Mouse (Mus musculus) spleen, adult 2 months (tissue): ENCODE results near the gene Phkg1. TPM values are rescaled to one million over a fixed set of nuclear protein-coding genes. Genes with fewer than 3 reads are reported as not detected.
"Not testable (repeated sequence)": the region's sequence is repeated elsewhere in the genome, so short reads cannot be mapped to it uniquely, and the experiment has no call there.

Experiments used
- DNase-seq, 2 experiments: peaks; one replicate each; pipeline versions ENCODE4 v3.0.0 to v3.0.0-alpha.2; 2012 to 2021; ENCODE audit warnings: low spot score in 2 of 2, low read depth in 1 of 2
- H3K27ac ChIP-seq: fragments of 200-500 bp; 2 replicates; pipeline ENCODE4 v1.5.1; 2012; ENCODE audit warnings: low read length, inconsistent platforms; ENCODE audit not compliant: insufficient read depth
- H3K27me3 ChIP-seq: fragments of 200-500 bp; 2 replicates; pipeline ENCODE4 v1.6.1; 2012; ENCODE audit warnings: mild to moderate bottlenecking, moderate library complexity, low read length, inconsistent platforms; ENCODE audit not compliant: control insufficient read depth, insufficient read depth
- H3K36me3 ChIP-seq: fragments of 200-500 bp; 2 replicates; pipeline ENCODE4 v1.6.1; 2012; ENCODE audit warnings: mild to moderate bottlenecking, low read length, inconsistent platforms; ENCODE audit not compliant: control insufficient read depth, insufficient read depth
- H3K4me1 ChIP-seq: fragments of 200-500 bp; 2 replicates; pipeline ENCODE4 v1.6.1; 2011; ENCODE audit warnings: inconsistent platforms; ENCODE audit not compliant: control insufficient read depth, insufficient read depth, insufficient read length
- H3K4me3 ChIP-seq: fragments of 200-500 bp; 2 replicates; pipeline ENCODE4 v1.5.1; 2011; ENCODE audit warnings: mild to moderate bottlenecking, inconsistent platforms; ENCODE audit not compliant: insufficient read depth, insufficient read length; ENCODE audit errors: extremely low read depth
- CTCF ChIP-seq: fragments of 200-500 bp; IDR thresholded peaks from 2 replicates; pipeline ENCODE4 v1.5.1; 2011; ENCODE audit warnings: mild to moderate bottlenecking, inconsistent platforms; ENCODE audit not compliant: insufficient read depth, insufficient read length, insufficient replicate concordance; ENCODE audit errors: extremely low read depth
- POLR2A ChIP-seq: fragments of 200-500 bp; IDR thresholded peaks from 2 replicates; pipeline ENCODE4 v1.6.1; 2011; ENCODE audit warnings: low read depth, low read length, inconsistent platforms
- WGBS: fragments of 180-500 bp; shearing (Covaris S2); methylation state at CpG from one replicate; pipeline ENCODE4 v1.1.7; 2018; 5-methylcytosine and 5-hydroxymethylcytosine counted together
- polyA plus RNA-seq: library from polyadenylated mRNA; depleted of rRNA; stranded (reverse); fragments of >200 nt; gene quantifications from 2 replicates; pipeline ENCODE4 v1.2.3, GENCODE M21; 2012

Phkg1 gene
- polyA plus RNA-seq, 1 experiment, result 0.14 TPM

DNA sequence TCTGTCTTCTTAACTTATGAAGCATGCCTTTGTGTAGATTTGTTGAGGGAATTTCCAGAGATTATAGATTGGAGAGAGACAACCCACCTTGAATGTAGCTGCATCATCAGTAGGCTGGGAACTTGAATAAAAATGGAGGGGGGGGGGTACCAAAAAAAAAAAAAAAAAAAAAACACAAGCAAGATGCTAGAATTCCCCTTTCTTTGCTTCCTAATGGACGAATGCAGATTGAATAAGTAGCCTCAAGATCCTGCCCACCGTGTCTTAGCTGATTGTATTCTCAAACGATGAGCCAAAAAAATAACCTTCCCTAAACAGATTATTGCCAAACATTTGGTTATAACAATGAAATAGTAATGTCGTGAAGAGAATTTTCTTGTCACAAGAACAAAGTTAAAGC lies 9.4 kb upstream of the Phkg1 start:
- H3K4me1 ChIP-seq, result peaks cover 3% of the 10 kb centered on the region
- DNase-seq, result no peak
- H3K27ac ChIP-seq, result no peak overlapping the region
- no peaks in the 10 kb centered on the region for H3K27me3 ChIP-seq
- peak overlapping the region; percentile 70 for H3K4me3 ChIP-seq
- 11% methylated on average over 4 of the region's 4 CpGs for WGBS
- no peak for TF ChIP-seq POLR2A
- TF ChIP-seq CTCF, result no peak
- no peaks in the 10 kb centered on the region for H3K36me3 ChIP-seq

DNA sequence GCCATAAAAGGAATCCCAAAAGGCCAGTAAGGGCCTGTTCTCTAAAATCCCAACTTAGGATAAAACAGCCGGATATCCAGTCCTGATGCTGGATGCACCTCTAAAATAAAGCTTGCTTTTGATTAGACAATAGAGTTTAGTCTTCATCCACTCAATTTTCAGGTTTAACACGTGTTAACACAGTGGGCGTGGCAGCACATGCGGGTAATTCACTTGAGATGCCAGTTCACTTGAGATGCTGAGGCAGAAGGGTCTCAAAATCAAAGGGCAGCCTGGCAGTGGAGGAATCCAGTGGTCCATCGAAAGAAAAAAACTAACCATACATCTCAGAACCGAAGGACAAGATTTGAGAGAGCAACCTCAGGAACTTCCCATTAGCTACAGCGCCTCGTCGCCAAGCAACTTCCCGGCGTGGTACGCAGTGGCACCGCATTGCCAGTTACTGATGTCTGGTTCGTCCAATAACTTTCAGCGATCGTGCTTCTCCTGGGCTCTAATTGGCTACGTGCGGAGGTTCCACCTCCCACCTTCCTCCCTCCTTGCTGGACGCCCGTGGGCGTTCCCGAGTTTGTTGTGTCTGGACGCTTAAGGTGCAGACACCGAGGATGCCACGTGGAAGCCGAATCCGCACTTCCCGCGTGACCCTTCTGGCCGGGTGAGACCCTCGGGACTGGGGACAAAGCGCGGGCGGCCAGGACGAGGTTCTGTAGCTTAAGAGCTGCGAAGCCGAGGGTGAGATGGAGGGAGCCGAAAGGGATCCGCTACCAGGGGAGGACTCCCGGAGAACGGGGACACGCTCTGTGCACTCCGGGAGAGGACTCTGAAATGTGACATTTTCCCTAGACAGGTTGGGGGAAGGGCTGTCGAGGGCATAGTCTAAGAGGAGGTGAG lies 2.9 kb downstream of the Phkg1 start, which contains the start of gene Zbed5:
TSS of gene Zbed5 (plus strand) at position 526 of the 891 bp plus-strand sequence.
- peak within 1 kb of the TSS; percentile 67 for H3K4me3 ChIP-seq
- no peaks in the 10 kb centered on the region for H3K4me1 ChIP-seq
- TF ChIP-seq POLR2A (no peak), CTCF (no peak)
- DNase-seq, result peak; percentile 82 to 83
- no peaks in the 10 kb centered on the region for H3K27me3 ChIP-seq
- H3K36me3 ChIP-seq, result no peaks in the 10 kb centered on the region
- 2% methylated on average over 44 of the region's 44 CpGs for WGBS
- H3K27ac ChIP-seq, result no peak within 1 kb of the TSS

DNA sequence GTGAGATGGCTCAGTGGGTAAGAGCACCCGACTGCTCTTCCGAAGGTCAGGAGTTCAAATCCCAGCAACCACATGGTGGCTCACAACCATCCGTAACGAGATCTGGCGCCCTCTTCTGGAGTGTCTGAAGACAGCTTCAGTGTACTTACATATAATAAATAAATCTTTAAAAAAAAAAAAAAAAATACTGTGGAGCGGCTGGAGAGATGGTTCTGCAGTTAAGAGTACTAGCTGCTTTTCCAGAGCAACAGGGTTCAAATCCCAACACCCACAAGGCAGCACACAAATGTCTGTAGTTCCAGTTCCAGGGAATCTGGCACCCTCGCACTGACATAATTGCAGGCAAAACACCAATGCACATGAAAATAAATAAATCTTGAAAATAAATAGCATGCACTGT lies 8.0 kb downstream of the Phkg1 start:
- DNase-seq, H3K27ac ChIP-seq, H3K36me3 ChIP-seq, H3K4me3 ChIP-seq, H3K27me3 ChIP-seq, H3K4me1 ChIP-seq: not testable (repeated sequence)
- WGBS, result 57% methylated on average over 7 of the region's 7 CpGs

DNA sequence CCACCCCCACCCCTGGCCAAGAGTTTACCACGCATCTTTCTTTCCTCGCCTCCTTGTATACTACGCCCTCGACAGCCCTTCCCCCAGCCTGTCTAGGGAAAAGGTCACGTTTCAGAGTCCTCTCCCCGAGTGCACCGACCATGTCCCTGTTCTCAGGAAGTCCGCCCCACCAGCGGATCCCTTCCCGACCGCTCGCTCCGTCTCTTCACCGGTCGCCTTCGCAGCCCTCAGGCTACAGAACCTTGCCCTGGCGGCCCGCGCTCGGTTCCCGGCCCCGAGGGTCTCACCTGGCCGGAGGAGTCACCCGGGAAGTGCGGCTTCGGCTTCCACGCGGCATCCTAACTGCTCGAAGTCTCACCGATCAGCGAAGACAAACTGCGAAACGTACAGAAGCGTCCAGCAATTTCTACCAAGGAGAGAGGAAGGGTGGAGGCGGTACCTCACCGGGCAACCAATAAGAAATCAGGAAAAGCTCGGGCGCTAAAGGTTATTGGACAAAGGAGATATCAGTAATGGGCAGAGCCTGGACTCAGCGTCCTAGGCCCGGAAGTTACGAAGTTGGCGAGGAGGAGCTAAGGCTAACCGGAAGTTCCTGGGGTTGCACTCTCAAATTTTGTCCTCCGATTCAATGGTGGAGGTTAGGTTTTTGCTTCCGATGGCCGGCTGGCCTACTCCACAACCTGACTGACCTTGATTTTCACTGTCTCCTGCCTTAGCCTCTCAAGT lies 11.3 kb downstream of the Phkg1 start, which contains the start of gene Chchd2:
TSS of gene Chchd2 (minus strand) at position 560 of the 726 bp plus-strand sequence.
- WGBS, result under 1% methylated on average over 46 of the region's 46 CpGs
- H3K4me3 ChIP-seq, result peak within 1 kb of the TSS; percentile 89
- TF ChIP-seq CTCF (no peak), POLR2A (peak; percentile 34; the same call in 1 of the 2 replicates)
- no peaks in the 10 kb centered on the region for H3K27me3 ChIP-seq
- H3K36me3 ChIP-seq, result peaks cover 9% of the 10 kb centered on the region
- H3K27ac ChIP-seq, result peak within 1 kb of the TSS; percentile 83
- peaks cover 5% of the 10 kb centered on the region; the same call in 1 of the 2 replicates for H3K4me1 ChIP-seq
- peak; percentile 87 to 91 for DNase-seq

DNA sequence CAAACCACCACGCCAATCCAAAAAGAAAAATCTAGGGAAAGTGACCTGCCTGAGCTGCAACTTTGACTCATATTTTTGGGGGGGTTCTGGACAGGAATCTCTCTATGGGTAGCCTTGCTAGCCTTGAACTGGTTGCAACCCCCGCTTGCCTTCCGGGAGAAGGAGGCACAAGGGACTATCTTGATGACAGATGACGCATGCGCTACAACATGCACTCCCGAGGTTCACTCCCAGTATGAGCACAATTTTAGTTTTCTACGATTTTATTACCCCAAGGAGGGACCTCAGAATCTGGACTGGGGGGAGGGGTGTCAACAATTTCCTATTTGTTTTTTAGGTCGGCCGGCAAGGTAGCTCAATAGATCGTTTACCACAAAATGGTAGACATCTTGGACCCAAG lies 12.1 kb downstream of the Phkg1 start:
- peaks cover 15% of the 10 kb centered on the region for H3K36me3 ChIP-seq
- no peak overlapping the region for H3K27ac ChIP-seq
- no peak for DNase-seq
- no peak for TF ChIP-seq CTCF
- TF ChIP-seq POLR2A, result no peak
- peaks cover 5% of the 10 kb centered on the region; the same call in 1 of the 2 replicates for H3K4me1 ChIP-seq
- WGBS, result 27% methylated on average over 10 of the region's 10 CpGs
- peak overlapping the region; percentile 89 for H3K4me3 ChIP-seq
- no peaks in the 10 kb centered on the region for H3K27me3 ChIP-seq

DNA sequence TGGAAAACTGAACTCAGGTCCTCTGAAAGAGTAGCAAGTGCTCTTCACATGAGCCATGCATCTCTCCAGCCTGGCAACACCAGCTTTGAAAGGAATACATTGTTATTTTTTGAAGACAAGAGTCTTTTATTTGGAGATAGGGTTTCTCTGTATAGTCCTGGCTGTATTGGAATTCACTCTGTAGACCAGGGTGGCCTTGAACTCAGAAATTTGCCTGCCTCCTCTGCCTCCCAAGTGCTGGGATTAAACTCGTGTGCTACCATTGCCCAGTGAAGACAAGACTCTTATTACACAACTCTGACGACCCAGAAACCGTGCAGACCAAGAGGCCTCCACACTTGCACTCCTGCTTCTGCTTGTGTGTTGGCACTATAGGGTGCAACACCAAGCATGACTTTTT lies 18.5 kb downstream of the Phkg1 start:
- 83% methylated on average over 3 of the region's 3 CpGs for WGBS

More for the DNA sequence above, 18.5 kb downstream of the Phkg1 start:
- no peak for DNase-seq
- Histone ChIP-seq H3K27ac (no peak overlapping the region), H3K4me3 (no peak overlapping the region), H3K27me3 (no peaks in the 10 kb centered on the region), H3K4me1 (no peaks in the 10 kb centered on the region), H3K36me3 (peaks cover 21% of the 10 kb centered on the region)
- TF ChIP-seq POLR2A (no peak), CTCF (no peak)
